Mouse (Mus musculus) embryonic stem cell, embryonic (primary cell): ENCODE measurements at regions not wholly inside any gene's neighbourhood (a gene's known extent, or its start where the extent isn't known, plus 50 kb on each side); places are given as distances from the start of the nearest gene placed in this dataset.

ENCODE experiments used
- CTCF ChIA-PET, 4 experiments: fragments of 300-600 bp in 2 of 4; fragments of 350-600 bp in 2 of 4; sonication (Branson Sonifier 250); formaldehyde crosslinking; loops; one replicate each; lab custom pipeline; 2022; ENCODE audit warnings: inconsistent platforms in 2 of 4; lab: Charles Lee
- POLR2A ChIA-PET, 4 experiments: fragments of 300-600 bp in 2 of 4; fragments of 350-600 bp in 2 of 4; sonication (Branson Sonifier 250); formaldehyde crosslinking; loops; one replicate each; lab custom pipeline; 2022; ENCODE audit warnings: antibody characterized with exemption in 4 of 4, inconsistent platforms in 1 of 4; lab: Charles Lee

DNA sequence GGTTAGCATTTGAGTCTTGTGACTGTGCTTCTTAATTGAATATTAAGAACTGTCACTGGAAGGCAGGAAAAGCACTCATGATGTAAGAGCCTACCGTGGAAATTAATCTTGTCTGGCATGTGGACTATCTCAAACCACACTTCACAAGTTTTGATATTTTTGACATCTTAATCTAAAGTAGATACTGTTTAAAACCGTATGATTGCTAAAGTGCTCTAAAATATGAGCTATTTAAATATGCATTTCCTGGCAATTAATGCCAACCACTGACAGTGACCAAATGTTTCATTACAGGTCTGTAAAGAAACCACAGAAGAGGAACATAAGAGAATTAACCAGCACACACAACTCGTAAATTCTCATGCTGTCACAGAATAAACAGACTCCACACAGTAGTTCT is 576.0 kb downstream of the Efna5 start:
- ChIA-PET POLR2A (no interaction called here), CTCF (no interaction called here)

- ChIA-PET POLR2A (no interaction called here), CTCF (no interaction called here)
Measured at GRCm38 (mm10) chr17:62304073-62304472, 577.0 kb downstream of the Efna5 start.

- ChIA-PET CTCF (no interaction called here), POLR2A (interaction anchor here in 2 of 4 experiments (0.7 kb wide), 2 partner anchors 209 to 483 kb away, joined by 5 to 8 read pairs; no protein-coding TSS in a partner anchor)
Measured at GRCm38 (mm10) chr17:62299875-62300274, 581.2 kb downstream of the Efna5 start.

DNA sequence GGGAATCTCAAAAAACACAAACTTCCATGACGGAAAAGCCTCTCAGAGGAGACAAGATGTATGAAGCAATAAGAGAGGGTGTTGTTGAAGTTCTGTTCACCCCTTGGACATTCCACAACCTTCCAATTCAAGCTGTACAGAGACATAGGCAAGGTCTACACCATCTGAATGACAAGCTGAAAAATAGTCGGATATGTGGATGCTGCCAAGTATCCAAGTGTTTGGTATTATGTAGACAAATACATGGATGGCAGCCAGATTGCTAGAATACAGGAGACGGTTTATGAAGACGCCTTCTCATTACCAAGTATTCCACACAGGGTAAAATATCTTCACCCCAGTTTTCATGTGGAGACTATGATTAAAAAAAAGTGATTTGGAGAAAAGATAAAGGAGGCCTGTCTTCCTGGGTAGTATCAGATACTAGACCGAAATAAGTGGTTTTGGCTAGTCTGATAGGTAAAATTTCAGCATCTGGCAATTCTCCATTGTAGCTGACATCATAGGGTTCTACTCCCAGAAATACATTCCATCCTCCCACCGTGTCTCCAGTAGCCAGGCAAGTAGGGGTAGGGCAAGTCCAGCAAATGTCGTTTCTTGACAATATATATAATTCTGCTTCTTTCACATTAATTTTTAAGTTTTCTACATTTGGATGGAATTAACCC is 583.6 kb downstream of the Efna5 start:
- POLR2A ChIA-PET: no interaction called here

DNA sequence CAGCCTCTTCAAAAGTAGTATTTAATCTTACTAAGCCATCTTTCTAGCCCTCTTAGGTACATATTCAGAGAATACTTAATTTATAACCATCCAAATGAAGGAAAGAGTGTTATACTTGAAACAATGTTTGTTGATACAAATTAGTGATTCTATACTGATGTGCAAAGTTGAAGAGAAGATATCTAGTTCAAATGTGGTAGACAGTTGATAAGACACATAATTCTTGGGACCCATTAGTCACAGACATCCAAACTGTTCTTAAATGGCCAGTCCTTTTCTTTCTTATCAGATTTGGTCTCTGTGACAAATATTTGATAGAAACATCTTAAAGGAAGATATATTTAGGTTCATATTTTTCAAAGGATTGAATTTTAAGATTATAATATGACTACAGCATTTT is 585.7 kb downstream of the Efna5 start:
- ChIA-PET POLR2A (no interaction called here), CTCF (no interaction called here)

More for the DNA sequence above, 583.6 kb downstream of the Efna5 start:
- CTCF ChIA-PET: no interaction called here

DNA sequence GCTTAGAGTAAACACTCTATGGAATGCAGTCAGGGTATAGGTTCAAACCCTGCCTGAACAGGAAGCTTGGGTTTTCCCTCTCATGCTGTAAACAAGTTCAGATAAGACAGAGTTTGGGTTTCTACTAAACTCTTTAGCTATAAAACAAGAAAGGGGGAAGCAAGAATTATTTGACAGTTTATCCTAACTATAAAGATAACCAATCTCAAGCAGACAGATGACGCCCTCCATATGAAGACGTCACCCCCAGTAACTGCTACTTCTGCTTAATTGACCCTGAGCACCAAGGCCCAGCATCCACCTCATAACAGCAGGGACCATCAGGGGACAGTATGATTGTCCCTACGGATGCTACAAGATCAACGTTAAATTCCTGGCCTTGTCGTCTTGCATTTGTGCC is 588.4 kb downstream of the Efna5 start:
- CTCF ChIA-PET: no interaction called here
- POLR2A ChIA-PET: no interaction called here

DNA sequence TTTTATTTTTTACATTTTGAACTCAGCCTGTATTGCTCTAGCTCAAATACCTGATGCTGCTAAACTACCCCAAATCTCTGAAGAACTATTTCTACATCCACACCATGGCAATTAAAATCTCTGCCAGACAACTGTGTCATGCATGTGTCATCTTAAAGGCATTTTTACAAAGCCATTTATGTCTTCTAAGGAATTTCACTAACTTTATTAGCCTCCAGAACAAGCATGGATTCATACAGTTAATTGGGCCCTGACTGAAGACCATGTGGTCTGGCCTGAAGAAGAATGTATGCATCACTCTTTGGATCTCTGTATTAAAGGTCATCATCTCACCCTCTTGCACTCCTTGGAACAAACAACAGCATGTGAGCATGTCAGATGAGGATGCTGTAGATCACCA is 593.5 kb downstream of the Efna5 start:
- ChIA-PET CTCF (no interaction called here), POLR2A (no interaction called here)

GRCm38 (mm10) chr17:62287127-62287526 is 594.0 kb downstream of the Efna5 start:
- ChIA-PET CTCF (no interaction called here), POLR2A (no interaction called here)

GRCm38 (mm10) chr17:62286086-62287080 is 594.7 kb downstream of the Efna5 start:
- CTCF ChIA-PET: no interaction called here
- POLR2A ChIA-PET: no interaction called here

GRCm38 (mm10) chr17:62280201-62280600 is 600.9 kb downstream of the Efna5 start:
- ChIA-PET POLR2A (no interaction called here), CTCF (no interaction called here)

DNA sequence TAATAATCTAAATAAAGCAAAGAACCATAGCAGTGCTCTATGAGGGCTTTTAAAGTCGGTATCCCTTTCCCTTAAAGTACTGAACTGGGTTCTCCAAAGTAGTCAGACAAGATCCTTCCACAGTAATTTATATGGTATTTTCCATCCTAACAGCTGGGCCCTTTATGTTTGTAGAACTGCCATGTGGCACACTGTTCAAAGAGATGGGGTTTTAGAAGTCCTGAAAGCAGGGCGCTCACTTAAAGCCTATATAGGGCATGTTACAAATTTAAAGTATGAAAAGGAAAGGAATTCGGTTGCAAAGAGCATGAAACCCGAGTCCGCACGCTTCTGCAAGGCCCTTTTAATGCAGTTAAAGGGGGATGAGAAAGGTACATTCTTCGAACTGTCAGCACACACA is 609.7 kb downstream of the Efna5 start:
- POLR2A ChIA-PET: no interaction called here
- CTCF ChIA-PET: no interaction called here

- CTCF ChIA-PET: no interaction called here
- POLR2A ChIA-PET: no interaction called here
Measured at GRCm38 (mm10) chr17:62269279-62269678, 611.8 kb downstream of the Efna5 start.

DNA sequence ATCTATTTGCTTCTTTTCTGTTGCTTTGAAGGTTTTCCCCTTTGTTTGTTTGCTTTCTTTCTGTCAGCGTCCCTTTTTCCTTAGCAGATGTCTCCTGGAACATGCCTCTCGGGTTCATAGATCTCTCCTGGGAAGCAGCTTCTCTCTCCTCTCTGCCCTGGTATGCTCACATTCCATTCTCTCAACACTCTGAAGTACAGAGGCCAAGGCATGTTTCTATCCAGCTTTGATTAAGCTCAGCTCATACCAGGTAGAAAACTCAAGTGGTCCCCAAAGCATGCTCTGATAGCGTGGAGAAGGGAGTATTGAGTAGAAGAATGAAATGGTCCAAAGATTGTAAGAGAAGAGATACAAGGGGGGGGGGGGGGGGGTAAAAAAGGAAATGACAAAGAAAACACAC is 627.7 kb downstream of the Efna5 start:
- CTCF ChIA-PET: no interaction called here

GRCm38 (mm10) chr17:62248011-62248410 is 633.1 kb downstream of the Efna5 start:
- POLR2A ChIA-PET: interaction anchor here in 1 of 4 experiments (1.3 kb wide), 1 partner anchor 26 kb away, joined by 3 read pairs; no protein-coding TSS in a partner anchor
- CTCF ChIA-PET: no interaction called here

More for the DNA sequence above, 627.7 kb downstream of the Efna5 start:
- POLR2A ChIA-PET: interaction anchor here in 1 of 4 experiments (1.1 kb wide), 1 partner anchor 9 kb away, joined by 3 read pairs; no protein-coding TSS in a partner anchor

GRCm38 (mm10) chr17:62246650-62247049 is 634.5 kb downstream of the Efna5 start:
- ChIA-PET CTCF (no interaction called here), POLR2A (interaction anchor here in 2 of 4 experiments (0.8 to 1.3 kb wide), 2 partner anchors 27 to 35 kb away, joined by 3 read pairs; no protein-coding TSS in a partner anchor)

- POLR2A ChIA-PET: interaction anchor here in 1 of 4 experiments (0.6 kb wide), 1 partner anchor 11 kb away, joined by 4 read pairs; no protein-coding TSS in a partner anchor
Measured at GRCm38 (mm10) chr17:62230939-62231338, 650.2 kb downstream of the Efna5 start.

DNA sequence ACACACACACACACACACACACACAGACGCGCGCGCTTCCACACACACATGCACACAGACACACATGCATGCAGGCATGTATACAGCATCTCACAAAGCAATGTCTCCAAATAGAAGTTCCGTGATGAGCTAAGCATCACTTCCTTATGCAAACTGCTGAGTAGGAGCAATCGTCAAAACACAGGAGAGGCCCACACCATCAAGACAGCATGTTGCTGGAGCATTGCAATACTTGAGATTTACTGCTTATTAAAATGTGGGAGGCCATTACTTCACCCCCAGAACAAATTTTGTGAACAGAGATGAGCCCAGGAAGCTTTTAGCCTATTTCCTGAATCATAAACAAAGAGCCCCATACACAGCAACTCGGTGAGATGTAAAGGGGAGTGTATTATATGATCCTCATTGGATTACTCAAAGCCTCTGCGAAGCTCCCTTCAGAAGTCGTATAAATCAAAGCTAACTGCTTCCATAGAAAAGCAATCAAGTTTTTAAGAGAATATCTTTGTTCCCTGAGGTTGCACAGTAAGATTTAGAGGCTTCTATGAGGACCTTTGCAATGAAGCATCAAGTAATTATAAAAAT is 670.6 kb downstream of the Efna5 start:
- ChIA-PET POLR2A (no interaction called here), CTCF (no interaction called here)

More at GRCm38 (mm10) chr17:62230939-62231338, 650.2 kb downstream of the Efna5 start:
- CTCF ChIA-PET: no interaction called here

GRCm38 (mm10) chr17:62202658-62203057 is 678.5 kb downstream of the Efna5 start:
- ChIA-PET CTCF (no interaction called here), POLR2A (no interaction called here)

DNA sequence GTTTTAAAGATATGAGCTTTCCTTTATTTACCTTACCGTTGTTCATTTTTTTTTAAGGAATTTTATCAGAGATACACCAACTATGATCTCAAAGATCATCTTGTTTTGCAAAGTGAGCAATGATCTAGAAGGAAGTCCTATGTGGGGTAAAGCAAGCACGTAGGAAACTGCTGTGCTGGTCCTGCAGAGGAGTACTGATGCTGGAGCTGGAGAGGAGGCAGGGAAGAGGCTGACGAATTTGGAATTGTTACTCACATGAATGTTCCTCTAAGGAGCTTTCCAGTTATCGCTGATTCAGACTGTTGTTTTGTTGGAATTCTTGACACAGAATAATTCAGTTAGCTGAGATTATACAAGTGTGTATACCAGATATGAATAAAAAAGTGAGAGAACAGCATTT is 680.6 kb downstream of the Efna5 start:
- CTCF ChIA-PET: no interaction called here

GRCm38 (mm10) chr17:62199559-62199958 is 681.6 kb downstream of the Efna5 start:
- CTCF ChIA-PET: no interaction called here

More for the DNA sequence above, 680.6 kb downstream of the Efna5 start:
- POLR2A ChIA-PET: no interaction called here

More at GRCm38 (mm10) chr17:62199559-62199958, 681.6 kb downstream of the Efna5 start:
- POLR2A ChIA-PET: no interaction called here
